Mouse (Mus musculus): Measurements from ENCODE around the gene Btbd9.

- TF ChIP-seq CTCF (IDR thresholded peaks at IDR 0.05; ENCODE audit: extremely low read depth, insufficient read length, insufficient replicate concordance, low read depth, low read length) = no peak
- TF ChIP-seq POLR2A (IDR thresholded peaks at IDR 0.05; ENCODE audit: low read depth, low read length) = no peak
Measured at GRCm38 (mm10) chr17:30335746-30336145, 240.5 kb downstream of the Btbd9 start.

All from small intestine, adult 2 months (tissue).